Comparison of ENCODE assay signal across 27 mouse cellular contexts in the genomic region with DNA sequence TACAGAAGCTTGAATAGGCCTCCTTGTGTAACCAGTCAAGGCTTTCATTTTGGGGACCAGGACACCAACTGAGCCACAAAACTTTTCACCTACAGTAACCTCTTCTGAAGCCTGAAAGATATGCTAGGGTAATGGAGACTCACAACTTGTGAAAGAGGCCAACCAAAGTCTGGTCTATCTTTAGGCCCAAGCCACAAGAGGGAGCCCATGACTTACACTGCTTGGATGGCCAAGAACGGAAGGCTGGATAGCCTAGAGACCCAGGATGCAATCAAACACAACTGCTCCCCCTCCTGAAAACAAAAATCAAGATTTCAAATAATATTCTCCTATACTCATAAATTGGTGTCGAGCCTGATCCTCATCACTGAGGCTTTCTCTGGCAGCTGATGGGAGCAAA.
DNase-seq lines count a peak whose midpoint lies in the region; ATAC-seq and TF ChIP-seq lines count a peak whose summit lies in the region.
"Had no signal": no experiment of that assay in that cellular context is flagged by ENCODE, and none has a peak within 500 bp of the region (broad histone marks: within the 10 kb centered on the region; RNA-seq: fewer than 3 reads in every experiment).

No protein-coding gene starts in this region.

- no peak overlapping the region for H3K9ac ChIP-seq in kidney, embryonic 14.5 days (ENCODE audit: low read depth, low read length)
- H3K9ac ChIP-seq: embryonic facial prominence, embryonic 15.5 days; heart, embryonic 12.5 days; hindbrain, embryonic 15.5 days; limb, embryonic 12.5 days; liver, embryonic 13.5 days; lung, embryonic 14.5 days; neural tube, embryonic 13.5 days; stomach, embryonic 15.5 days had no signal

- DNase-seq in cerebellum, postnatal 10 days = peak; percentile 5 to 7
- DNase-seq in cerebellum, adult 2 months = no peak
- peak; percentile 9 for DNase-seq in kidney, postnatal 10 days
- peak; percentile 1 for DNase-seq in A20 (ENCODE audit: low read depth, low spot score)
- DNase-seq in brain, embryonic 14.5 days (ENCODE audit: low read depth) = no peak
- DNase-seq in gastrocnemius, adult 18-20 months (ENCODE audit: low spot score) = no peak
- DNase-seq in spleen, postnatal 4 days (ENCODE audit: low spot score in 2 of 2) = no peak
- DNase-seq: adrenal gland, postnatal 25 days; cerebellum, adult 18-20 months; gastrocnemius, adult 2 months; heart, postnatal 36 days; kidney, adult 2 months; kidney, postnatal 36 days; liver, embryonic 13.5 days; lung, embryonic 14.5 days; lung, postnatal 4 days; thymus, adult 2 months had no signal

- 70% methylated on average over 2 of the region's 2 CpGs for WGBS in cerebellum, adult 2 months
- WGBS in kidney, embryonic 14.5 days = 67% methylated on average over 2 of the region's 2 CpGs

- H3K9me3 ChIP-seq in kidney, embryonic 14.5 days (ENCODE audit: control insufficient read depth, low read length) = no peaks in the 10 kb centered on the region
- H3K9me3 ChIP-seq: embryonic facial prominence, embryonic 15.5 days; heart, embryonic 12.5 days; hindbrain, embryonic 15.5 days; limb, embryonic 12.5 days; liver, embryonic 13.5 days; midbrain, embryonic 10.5 days; neural tube, embryonic 13.5 days; stomach, embryonic 15.5 days had no signal

- no peak for ATAC-seq in kidney, embryonic 14.5 days (ENCODE audit: low FRiP score, low TSS enrichment)
- ATAC-seq: forebrain, embryonic 16.5 days had no signal

- H3K4me3 ChIP-seq in cerebellum, adult 2 months (replicated peaks; ENCODE audit: insufficient read depth, low read depth, low read length) = no peak overlapping the region
- no peak overlapping the region for H3K4me3 ChIP-seq in kidney, embryonic 14.5 days (ENCODE audit: low read length)
- H3K4me3 ChIP-seq: embryonic facial prominence, embryonic 15.5 days; gastrocnemius, adult 2 months; heart, embryonic 12.5 days; hindbrain, embryonic 15.5 days; limb, embryonic 12.5 days; liver, embryonic 13.5 days; midbrain, embryonic 10.5 days; neural tube, embryonic 13.5 days; stomach, embryonic 15.5 days had no signal

- no peaks in the 10 kb centered on the region for H3K27me3 ChIP-seq in cerebellum, adult 2 months (ENCODE audit: control insufficient read depth, insufficient read depth, low read length)
- no peaks in the 10 kb centered on the region for H3K27me3 ChIP-seq in kidney, embryonic 14.5 days (ENCODE audit: control insufficient read depth, insufficient read depth, low read length)
- H3K27me3 ChIP-seq: CH12.LX; embryonic facial prominence, embryonic 15.5 days; heart, embryonic 12.5 days; hindbrain, embryonic 15.5 days; limb, embryonic 12.5 days; liver, embryonic 13.5 days; neural tube, embryonic 13.5 days; stomach, embryonic 15.5 days had no signal

- TF ChIP-seq POLR2A in cerebellum, adult 2 months (IDR thresholded peaks at IDR 0.05; ENCODE audit: borderline replicate concordance, insufficient read depth, low read length) = no peak
- TF ChIP-seq POLR2A in brain, embryonic 14.5 days (IDR thresholded peaks at IDR 0.05; ENCODE audit: borderline replicate concordance, extremely low read depth, insufficient read depth, insufficient read length, poor library complexity, severe bottlenecking) = no peak

- H3K4me1 ChIP-seq in cerebellum, adult 2 months (ENCODE audit: control insufficient read depth, insufficient read depth, low read length) = no peaks in the 10 kb centered on the region
- no peaks in the 10 kb centered on the region for H3K4me1 ChIP-seq in kidney, embryonic 14.5 days (ENCODE audit: control insufficient read depth, insufficient read depth, low read length)
- H3K4me1 ChIP-seq: embryonic facial prominence, embryonic 15.5 days; heart, embryonic 12.5 days; hindbrain, embryonic 15.5 days; limb, embryonic 12.5 days; liver, embryonic 13.5 days; midbrain, embryonic 10.5 days; neural tube, embryonic 13.5 days; stomach, embryonic 15.5 days had no signal

- TF ChIP-seq CTCF in cerebellum, adult 2 months (IDR thresholded peaks at IDR 0.05; ENCODE audit: borderline replicate concordance, insufficient read depth, low read depth, low read length) = no peak
- TF ChIP-seq CTCF in brain, embryonic 14.5 days (IDR thresholded peaks at IDR 0.05; ENCODE audit: borderline replicate concordance, extremely low read depth, insufficient read depth, insufficient read length) = 0 out of 2 replicates have a peak, but pooled peaks have one; percentile 21

- no peak overlapping the region for H3K27ac ChIP-seq in cerebellum, adult 2 months (ENCODE audit: insufficient read depth, low read length)
- no peak overlapping the region for H3K27ac ChIP-seq in kidney, embryonic 14.5 days (ENCODE audit: low read depth, low read length)
- H3K27ac ChIP-seq: embryonic facial prominence, embryonic 15.5 days; gastrocnemius, adult 2 months; hindbrain, embryonic 15.5 days; limb, embryonic 12.5 days; liver, embryonic 13.5 days; midbrain, embryonic 10.5 days; neural tube, embryonic 13.5 days; stomach, embryonic 15.5 days had no signal

- no peaks in the 10 kb centered on the region for H3K36me3 ChIP-seq in kidney, embryonic 14.5 days (ENCODE audit: control insufficient read depth, insufficient read depth, low read length)
- H3K36me3 ChIP-seq: embryonic facial prominence, embryonic 15.5 days; heart, embryonic 12.5 days; hindbrain, embryonic 15.5 days; limb, embryonic 12.5 days; liver, embryonic 13.5 days; midbrain, embryonic 10.5 days; neural tube, embryonic 13.5 days; stomach, embryonic 15.5 days had no signal

- H3K4me2 ChIP-seq in kidney, embryonic 14.5 days (replicated peaks; ENCODE audit: low read depth, low read length) = no peak overlapping the region
- H3K4me2 ChIP-seq: embryonic facial prominence, embryonic 15.5 days; heart, embryonic 12.5 days; hindbrain, embryonic 15.5 days; limb, embryonic 12.5 days; liver, embryonic 13.5 days; lung, embryonic 14.5 days; neural tube, embryonic 13.5 days; stomach, embryonic 15.5 days had no signal

Comparison
In these comparisons a context has a peak if more than half of its experiments do, and no peak if none do; other contexts are left out.
1. DNase-seq: peak in cerebellum, postnatal 10 days (2 of 2), kidney, postnatal 10 days (single experiment) and A20 (single experiment); none in cerebellum, adult 2 months (0 of 2), brain, embryonic 14.5 days (single experiment), gastrocnemius, adult 18-20 months (single experiment) and spleen, postnatal 4 days (0 of 2).